Mouse (Mus musculus) ovary, postnatal 10 days (tissue): ENCODE measurements around the gene Ikzf5.
"Not testable (repeated sequence)": the region's sequence is repeated elsewhere in the genome, so short reads cannot be mapped to it uniquely, and the experiment has no call there.

Source experiments
- DNase-seq: peaks from one replicate; pipeline ENCODE4 v3.0.0; 2022; ENCODE audit warnings: low spot score

The Ikzf5 gene

GRCm38 (mm10) chr7:131410416-131411058, at the start of gene Ikzf5, which contains the start of gene Acadsb:
Ikzf5 (minus strand) TSS chr7:131410521.
Acadsb (plus strand) TSS chr7:131410601.
- peak; percentile 98 for DNase-seq

- no peak for DNase-seq
Measured at GRCm38 (mm10) chr7:131456714-131457113, 46.4 kb upstream of the Ikzf5 start.

GRCm38 (mm10) chr7:131437051-131437450, 26.7 kb upstream of the Ikzf5 start:
- DNase-seq, result no peak

GRCm38 (mm10) chr7:131434276-131434675, 24.0 kb upstream of the Ikzf5 start:
- DNase-seq, result no peak

- DNase-seq, result no peak
Measured at GRCm38 (mm10) chr7:131432244-131432643, 21.9 kb upstream of the Ikzf5 start.

- DNase-seq, result no peak
Measured at GRCm38 (mm10) chr7:131427331-131427730, 17.0 kb upstream of the Ikzf5 start.

- DNase-seq, result no peak
Measured at GRCm38 (mm10) chr7:131424912-131425311, 14.6 kb upstream of the Ikzf5 start.

- DNase-seq, result no peak
Measured at GRCm38 (mm10) chr7:131417605-131418004, 7.3 kb upstream of the Ikzf5 start.

GRCm38 (mm10) chr7:131416742-131417141, 6.4 kb upstream of the Ikzf5 start:
- DNase-seq, result not testable (repeated sequence)

- DNase-seq, result no peak
Measured at GRCm38 (mm10) chr7:131411941-131412270, 1.6 kb upstream of the Ikzf5 start.

- DNase-seq, result no peak
Measured at GRCm38 (mm10) chr7:131411221-131411940, 1.1 kb upstream of the Ikzf5 start.

GRCm38 (mm10) chr7:131409988-131410385, 334 bp downstream of the Ikzf5 start:
- DNase-seq, result no peak

- no peak for DNase-seq
Measured at GRCm38 (mm10) chr7:131409321-131409987, 867 bp downstream of the Ikzf5 start.

GRCm38 (mm10) chr7:131391761-131392160, 18.6 kb downstream of the Ikzf5 start:
- DNase-seq, result not testable (repeated sequence)

GRCm38 (mm10) chr7:131371880-131372651, 38.3 kb downstream of the Ikzf5 start:
- DNase-seq, result no peak

GRCm38 (mm10) chr7:131371470-131371860, 38.9 kb downstream of the Ikzf5 start:
- DNase-seq, result no peak

- DNase-seq, result peak; percentile 88
Measured at GRCm38 (mm10) chr7:131370648-131371469, 39.5 kb downstream of the Ikzf5 start, which contains the start of gene Pstk. Pstk (plus strand) TSS chr7:131371141.

- no peak for DNase-seq
Measured at GRCm38 (mm10) chr7:131364131-131364530, 46.2 kb downstream of the Ikzf5 start.

- no peak for DNase-seq
Measured at GRCm38 (mm10) chr7:131362615-131363300, 47.6 kb downstream of the Ikzf5 start, which contains the start of gene 2310057M21Rik. 2310057M21Rik (minus strand) TSS chr7:131362759.

GRCm38 (mm10) chr7:131362269-131362614, 48.1 kb downstream of the Ikzf5 start:
- peak; percentile 81 for DNase-seq

GRCm38 (mm10) chr7:131356105-131356504, 54.2 kb downstream of the Ikzf5 start:
- no peak for DNase-seq
